Mouse (Mus musculus) myocyte (in vitro differentiated cells): ENCODE measurements around the gene Mcrip1.

ENCODE experiments used
- E2F4 ChIP-seq: IDR thresholded peaks from one replicate; pipeline ENCODE4 v1.6.1; 2011; ENCODE audit warnings: mild to moderate bottlenecking, control low read depth, moderate library complexity; ENCODE audit not compliant: insufficient read depth
- MAX ChIP-seq: IDR thresholded peaks from one replicate; pipeline ENCODE4 v1.6.1; 2011; ENCODE audit warnings: low read depth, mild to moderate bottlenecking, control low read depth
- MYOD1 ChIP-seq, 3 experiments: IDR thresholded peaks; one replicate each; pipeline ENCODE4 v1.6.1; 2011; ENCODE audit warnings: control low read depth in 2 of 3, low read depth in 2 of 3, mild to moderate bottlenecking in 2 of 3, moderate library complexity in 1 of 3; ENCODE audit not compliant: insufficient read length in 2 of 3, control insufficient read depth in 1 of 3
- MYOG ChIP-seq, 3 experiments: IDR thresholded peaks; one replicate each; pipeline ENCODE4 v1.6.1; 2011; ENCODE audit warnings: control low read depth in 2 of 3, low read depth in 2 of 3, mild to moderate bottlenecking in 2 of 3; ENCODE audit not compliant: insufficient read length in 2 of 3, control insufficient read depth in 1 of 3, insufficient read depth in 1 of 3
- POLR2A ChIP-seq: IDR thresholded peaks from one replicate; pipeline ENCODE4 v1.6.1; 2011; ENCODE audit warnings: low read depth, mild to moderate bottlenecking, control low read depth, moderate library complexity; ENCODE audit not compliant: insufficient read length
- POLR2AphosphoS2 ChIP-seq: IDR thresholded peaks from one replicate; pipeline ENCODE4 v1.6.1; 2011; ENCODE audit warnings: low read depth, control low read depth; ENCODE audit not compliant: insufficient read length
- USF1 ChIP-seq: IDR thresholded peaks from one replicate; pipeline ENCODE4 v1.6.1; 2011; ENCODE audit warnings: low read depth, mild to moderate bottlenecking, control low read depth, moderate library complexity

GRCm38 (mm10) chr11:120534093-120534492 lies 15.4 kb downstream of the Mcrip1 start:
- TF ChIP-seq USF1: no peak
- TF ChIP-seq POLR2A: no peak
- no peak for TF ChIP-seq MYOD1 (IDR thresholded peaks at IDR 0.05; ENCODE audit: control insufficient read depth in 1 of 3, insufficient read length in 2 of 3, low read depth in 2 of 3)
- TF ChIP-seq POLR2AphosphoS2: no peak
- no peak for TF ChIP-seq MAX
- TF ChIP-seq E2F4: no peak
- no peak for TF ChIP-seq MYOG (IDR thresholded peaks at IDR 0.05; ENCODE audit: control insufficient read depth in 1 of 3, insufficient read depth in 1 of 3, insufficient read length in 2 of 3, low read depth in 2 of 3)
